Mouse (Mus musculus) induced T-regulatory cell, adult 2 months (primary cell): Measurements from ENCODE around the gene Lsm14b.

Experiments used
- DNase-seq: peaks from one replicate; pipeline ENCODE4 v3.0.0-alpha.2; 2012; ENCODE audit warnings: low read depth

Gene Lsm14b

DNA sequence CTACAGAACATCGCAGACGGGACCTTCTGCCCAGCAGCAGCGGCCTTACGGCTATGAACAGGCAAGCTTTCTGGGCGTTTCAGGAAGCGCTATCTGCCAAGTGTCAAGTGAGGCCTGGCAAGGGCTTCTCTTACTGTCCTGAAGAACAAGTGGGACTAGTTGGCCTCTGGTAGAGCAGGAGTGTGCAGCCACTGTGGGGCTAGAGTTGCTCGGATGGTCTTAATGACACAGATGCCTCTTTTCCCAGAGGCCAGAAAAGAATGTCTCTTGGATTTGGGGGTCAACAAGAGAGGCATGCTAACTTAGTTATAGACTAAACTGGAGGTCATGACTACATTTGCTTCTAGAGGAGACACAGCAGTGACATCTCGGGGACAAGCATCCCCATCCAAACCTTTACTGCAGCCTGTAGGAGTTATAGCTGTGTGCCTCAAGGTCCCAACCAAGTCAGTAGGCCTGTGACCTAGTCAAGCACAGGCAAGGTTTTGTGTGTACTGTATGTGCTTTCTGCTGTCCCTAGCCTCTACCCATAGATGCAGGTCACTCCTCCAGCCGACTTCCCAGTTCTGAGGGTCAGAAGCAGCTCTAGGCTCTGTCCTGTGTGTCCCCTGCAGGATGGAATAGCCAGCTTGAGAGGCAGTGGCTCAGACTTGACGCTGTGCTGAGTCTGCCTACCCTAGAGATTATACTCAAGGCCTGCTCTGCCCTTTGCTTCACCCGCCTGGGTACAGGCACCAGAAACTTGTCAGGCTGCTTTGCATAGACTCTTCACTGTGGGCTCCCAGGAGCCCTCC is 38.7 kb downstream of the Lsm14b start:
- DNase-seq = no peak

DNA sequence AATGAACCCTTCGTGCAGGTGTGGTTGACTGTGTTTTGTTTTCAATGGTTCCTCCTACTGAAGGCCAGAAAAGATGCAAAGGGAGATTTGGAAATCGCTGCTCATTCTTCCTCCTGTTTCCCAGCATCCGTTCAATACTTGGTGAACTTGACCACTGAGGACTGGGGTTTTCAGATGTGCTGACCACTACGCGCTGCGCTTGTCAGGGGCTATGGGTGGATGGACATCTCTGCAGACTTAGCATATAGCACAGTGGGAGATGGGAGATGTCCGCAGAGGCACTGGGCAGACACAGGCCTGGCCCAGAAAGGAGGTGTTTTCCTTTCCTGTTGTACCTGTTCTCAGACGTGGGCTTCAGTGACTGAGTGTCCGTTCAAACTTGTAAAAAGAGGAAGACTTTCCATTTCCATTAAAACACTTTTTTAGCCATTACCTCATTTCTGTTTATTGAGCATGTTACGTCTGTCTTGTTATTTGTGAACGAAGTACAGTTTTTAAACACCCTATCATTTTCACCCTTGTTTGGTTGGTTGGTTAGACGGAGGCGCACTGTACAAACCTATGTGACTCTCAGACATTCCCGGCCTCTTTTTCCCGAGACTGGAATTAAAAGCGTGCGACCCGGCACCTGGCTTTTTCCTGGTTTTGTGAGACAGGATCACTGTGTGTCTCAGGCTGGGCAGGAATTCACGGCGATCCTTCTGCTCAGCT is 45.1 kb downstream of the Lsm14b start:
- DNase-seq = no peak

DNA sequence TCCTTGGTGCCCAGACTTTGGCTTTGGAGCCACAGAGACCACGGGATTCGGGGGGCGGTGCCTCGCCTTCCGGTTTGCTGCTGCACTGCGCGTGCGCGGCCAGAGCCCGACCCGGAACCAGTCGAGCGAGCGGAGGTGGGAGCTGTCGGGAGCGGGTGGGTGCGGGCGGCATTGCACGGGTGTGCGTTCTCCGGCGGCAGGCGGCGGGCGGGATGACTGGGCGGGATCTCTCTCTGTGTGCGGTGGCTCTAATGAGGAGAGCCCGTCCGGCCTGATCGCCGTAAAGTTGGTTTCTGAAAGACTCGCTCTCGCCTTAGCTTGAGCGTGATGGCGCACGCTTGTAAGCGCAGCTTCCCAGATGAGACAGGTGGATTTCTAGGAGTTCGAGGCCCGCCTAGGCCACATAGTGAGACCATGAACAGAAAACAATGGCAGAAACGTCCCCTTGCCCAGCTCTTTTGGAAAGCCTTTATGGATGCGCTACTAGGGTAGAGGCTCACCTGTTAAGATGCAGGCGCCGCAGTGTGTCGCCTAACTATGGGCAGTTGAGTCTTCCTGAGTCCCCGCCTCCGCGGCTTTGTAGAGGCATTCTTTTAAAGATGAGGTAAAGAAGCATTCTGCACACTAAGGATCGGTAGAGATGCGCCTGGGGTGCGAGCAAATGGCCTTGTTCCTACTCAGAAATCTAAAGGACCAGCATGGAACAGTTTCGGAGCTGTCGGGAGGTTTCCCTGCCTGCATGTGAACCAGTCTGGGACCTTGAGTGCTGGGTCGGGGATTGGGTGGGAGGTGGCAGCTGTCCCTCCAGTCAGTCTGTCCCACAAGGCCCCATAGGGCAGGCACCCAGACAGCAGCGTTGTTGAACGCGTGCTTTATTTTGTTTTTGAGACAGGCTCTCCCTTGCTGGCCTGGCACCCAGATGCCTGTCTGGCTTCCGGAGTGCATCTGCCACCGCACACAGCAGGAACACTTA is 46.0 kb downstream of the Lsm14b start, which contains the start of gene Mtg2:
Mtg2 (plus strand) TSS at position 108 of the 973 bp plus-strand sequence.
- peak; percentile 94 for DNase-seq

DNA sequence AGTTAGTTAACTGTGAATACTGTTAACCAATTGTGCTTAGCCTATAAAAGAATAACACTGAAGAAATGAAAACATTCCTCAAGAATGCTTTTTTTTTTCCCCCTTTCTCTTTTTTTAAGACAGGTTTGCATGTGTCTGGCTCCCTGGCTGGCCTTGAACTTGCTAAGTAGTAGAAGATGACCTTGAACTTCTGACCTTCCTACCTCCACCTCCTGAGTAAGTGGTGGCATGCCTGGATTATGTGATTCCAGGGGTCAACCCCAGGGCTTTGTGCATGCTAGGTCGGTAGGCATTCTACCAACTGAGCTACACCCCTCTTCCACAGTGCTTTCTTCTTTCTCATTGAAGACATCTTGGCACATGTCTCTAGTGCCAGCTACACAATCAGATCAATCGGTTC is 46.9 kb downstream of the Lsm14b start:
- peak; percentile 28 for DNase-seq

DNA sequence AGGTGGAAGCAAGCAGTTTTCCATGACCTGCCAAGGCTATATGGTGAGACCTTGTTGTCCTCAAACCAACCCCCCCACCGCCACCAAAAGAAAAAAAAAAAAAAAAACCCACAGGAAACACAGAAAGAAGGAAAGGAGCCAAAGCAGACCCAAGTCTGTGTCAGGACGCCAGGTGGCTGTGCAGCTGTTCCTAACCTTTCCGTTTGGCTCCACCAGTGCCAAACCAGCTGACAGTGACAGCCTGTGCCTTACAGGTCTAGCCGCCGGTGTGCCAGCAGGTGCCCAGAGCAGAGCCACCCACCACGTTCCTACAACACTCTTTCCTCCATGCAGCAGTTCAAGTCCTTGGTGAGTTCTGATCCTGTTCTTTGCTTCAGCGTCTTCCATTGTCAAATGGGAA is 48.1 kb downstream of the Lsm14b start:
- peak; percentile 23 for DNase-seq

DNA sequence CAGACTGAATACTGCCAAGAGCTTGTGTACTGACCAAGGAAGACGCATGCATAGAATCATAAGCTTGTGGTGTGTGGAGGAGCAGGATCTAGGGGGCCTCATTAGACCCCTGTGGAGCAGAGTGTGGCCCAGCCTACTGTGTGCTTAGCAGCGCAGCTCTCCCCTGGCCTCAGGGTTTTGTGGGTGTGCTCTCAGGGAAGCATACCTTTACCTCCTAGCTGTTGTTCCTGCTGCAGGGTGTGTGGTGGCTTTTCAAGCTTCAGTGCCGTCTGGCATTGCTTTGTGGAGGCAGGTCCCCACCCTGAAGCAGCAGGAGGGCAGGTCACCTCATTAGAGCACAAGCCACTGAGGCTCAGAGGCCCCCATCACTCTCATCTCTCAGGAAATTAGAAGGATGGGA is 52.8 kb downstream of the Lsm14b start:
- no peak for DNase-seq

DNA sequence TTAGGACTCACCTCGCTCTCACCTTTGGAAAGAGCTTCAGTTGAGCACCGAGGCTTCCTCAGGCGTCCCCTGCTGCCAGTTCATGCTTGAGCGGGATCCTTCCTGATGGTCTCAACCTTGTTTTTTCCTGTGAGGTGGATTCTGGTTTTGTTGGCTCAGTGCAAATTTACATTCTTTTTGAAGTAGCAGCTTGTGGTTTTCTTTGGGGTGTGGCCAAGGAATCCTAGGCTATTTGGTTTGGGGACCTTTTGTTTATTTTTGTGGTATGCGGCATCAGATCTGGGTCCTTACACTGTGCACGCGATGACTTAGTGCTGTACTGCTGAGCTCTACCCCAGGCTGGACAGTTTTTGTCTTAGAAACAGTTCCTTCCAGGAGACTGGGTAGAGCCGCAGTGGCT is 55.9 kb downstream of the Lsm14b start:
- DNase-seq = no peak

DNA sequence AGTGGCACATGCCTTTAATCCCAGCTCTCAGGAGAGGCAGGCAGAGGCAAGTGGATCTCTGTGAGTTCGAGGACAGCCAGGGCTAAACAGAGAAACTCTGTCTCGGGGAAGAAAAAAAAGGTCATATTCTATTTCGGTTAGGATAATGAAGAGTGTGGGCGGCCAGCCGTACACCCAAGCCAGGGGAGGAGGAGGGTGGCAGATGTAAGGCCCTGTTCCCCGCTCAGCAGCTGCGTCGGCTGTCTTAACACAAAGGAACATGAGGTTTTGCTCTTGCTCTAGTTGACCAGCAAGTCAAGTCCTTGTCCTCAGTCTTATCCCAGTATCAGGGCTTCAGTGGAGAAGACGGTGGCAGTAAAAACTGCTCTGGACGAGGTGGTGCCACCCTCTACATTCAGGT is 58.3 kb downstream of the Lsm14b start:
- no peak for DNase-seq

DNA sequence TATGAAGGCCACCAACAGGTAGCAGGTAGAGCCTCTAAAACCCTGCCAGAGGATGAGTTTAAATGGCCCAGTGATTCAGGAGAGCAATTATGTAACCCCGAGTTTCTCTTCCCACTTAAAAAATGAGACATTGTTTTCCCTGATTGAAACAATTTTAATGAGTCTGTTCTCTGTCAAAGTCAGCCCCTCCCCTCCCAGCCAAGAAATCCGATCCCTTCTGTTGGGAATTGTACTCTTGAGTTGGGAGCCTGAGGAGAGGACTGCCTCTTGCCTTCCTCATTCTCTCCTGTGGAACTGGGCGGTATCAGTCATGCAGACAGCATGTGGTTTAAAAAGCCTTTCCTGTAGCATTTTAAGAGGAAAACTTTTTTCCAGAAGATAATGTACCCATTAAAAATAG is 59.8 kb downstream of the Lsm14b start:
- DNase-seq = no peak
